Mouse (Mus musculus): ENCODE data around the gene Rack1. TPM values are rescaled to one million over a fixed set of nuclear protein-coding genes. Genes with fewer than 3 reads are reported as not detected.
A peak's percentile ranks its signal among the peaks of the same experiment; 100 is the strongest.

Gene Rack1
- polyA plus RNA-seq, 1 experiment from 2014 or later, result 434 TPM

DNA sequence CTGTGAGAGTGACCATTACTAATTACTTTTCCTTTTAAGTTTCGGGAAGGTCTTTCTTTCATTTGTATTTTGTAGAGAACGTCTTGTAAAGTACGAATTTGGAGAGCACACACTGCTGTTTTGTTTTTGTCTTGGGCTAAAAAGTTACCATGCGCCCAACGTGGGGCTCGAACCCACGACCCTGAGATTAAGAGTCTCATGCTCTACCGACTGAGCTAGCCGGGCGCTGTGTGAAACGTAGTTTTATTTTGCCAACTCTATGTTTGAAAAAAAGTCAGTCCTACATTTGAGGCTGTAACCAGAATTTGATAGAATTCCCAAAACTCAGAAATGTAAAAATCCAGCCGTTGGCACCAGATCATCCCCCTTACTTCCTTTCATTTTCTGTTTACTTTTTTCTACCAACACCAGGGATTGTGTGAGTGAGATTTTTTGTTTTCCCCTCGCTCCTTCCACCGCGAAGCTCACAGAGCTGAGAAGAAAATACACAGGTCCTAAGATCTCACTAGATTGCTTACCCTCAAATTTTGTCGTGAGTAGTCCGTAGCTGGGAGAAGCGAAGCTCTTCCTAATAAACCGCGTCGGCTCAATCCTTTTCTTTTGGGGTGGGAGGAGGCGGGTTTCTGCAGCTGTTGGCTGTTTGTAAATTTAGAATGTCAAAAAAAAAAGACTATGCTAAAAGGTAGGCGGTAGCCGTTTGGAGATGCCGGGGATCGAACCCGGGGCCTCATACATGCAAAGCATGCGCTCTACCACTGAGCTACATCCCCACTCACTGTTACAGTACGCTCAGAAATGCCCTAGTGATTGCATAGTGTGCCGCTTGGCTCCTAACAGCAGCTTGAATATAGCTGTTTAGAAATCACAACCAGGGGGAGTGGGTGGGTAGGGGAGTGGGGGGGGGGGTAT, 33.9 kb downstream of the Rack1 start:
- Histone ChIP-seq H3K9ac (replicated peaks; ENCODE audit: low read depth) (peak overlapping the region; percentile 45), H3K27me3 (replicated peaks; ENCODE audit: insufficient read depth, low read length) (no peaks in the 10 kb centered on the region), H3K4me1 (ENCODE audit: insufficient read depth, low read depth, low read length) (peaks cover 4% of the 10 kb centered on the region; the same call in 1 of the 2 replicates), H3K36me3 (ENCODE audit: insufficient read depth, low read length) (no peaks in the 10 kb centered on the region), H3K4me3 (ENCODE audit: low read depth, low read length) (peak overlapping the region; percentile 62), H3K27ac (ENCODE audit: low read length) (peak overlapping the region; percentile 86), H3K9me3 (ENCODE audit: low read length) (no peaks in the 10 kb centered on the region), H3K4me2 (replicated peaks; ENCODE audit: low read depth, low read length) (peak overlapping the region; percentile 58)
- DNase-seq (ENCODE audit: low spot score), result peak; percentile 91
- under 1% methylated on average over 30 of the region's 30 CpGs for WGBS
- TF ChIP-seq EP300 (IDR thresholded peaks at IDR 0.05) (no peak), CTCF (IDR thresholded peaks at IDR 0.05) (no peak; the same call in 1 of the 2 replicates)
- ATAC-seq, result peak; percentile 87

DNA sequence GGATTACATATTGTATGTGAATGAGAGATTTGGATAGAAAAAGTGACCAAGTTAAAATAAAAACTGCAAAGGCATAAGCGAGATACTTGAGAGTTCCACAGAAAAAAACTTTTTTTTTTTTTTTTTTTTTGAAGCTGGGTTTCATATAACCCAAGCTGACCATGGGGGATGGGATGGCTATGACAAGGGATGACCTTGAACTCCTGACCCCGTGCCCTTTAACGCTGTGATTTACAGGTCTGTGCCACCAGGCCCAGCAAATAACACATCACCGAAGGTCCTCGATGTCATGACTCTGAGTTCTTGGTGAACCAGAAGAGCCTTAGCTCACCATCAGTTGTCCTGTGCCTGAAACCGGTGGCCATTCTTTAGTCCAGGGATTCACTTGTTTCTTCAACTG, 35.8 kb downstream of the Rack1 start:
- H3K9me3 ChIP-seq (ENCODE audit: low read length), result no peaks in the 10 kb centered on the region
- peaks cover 4% of the 10 kb centered on the region; the same call in 1 of the 2 replicates for H3K4me1 ChIP-seq (ENCODE audit: insufficient read depth, low read depth, low read length)
- no peak overlapping the region for H3K27ac ChIP-seq (ENCODE audit: low read length)
- no peak overlapping the region for H3K4me3 ChIP-seq (ENCODE audit: low read depth, low read length)
- no peaks in the 10 kb centered on the region for H3K27me3 ChIP-seq (replicated peaks; ENCODE audit: insufficient read depth, low read length)
- ATAC-seq (no peak), DNase-seq (ENCODE audit: low spot score) (no peak)
- H3K36me3 ChIP-seq (ENCODE audit: insufficient read depth, low read length), result no peaks in the 10 kb centered on the region
- H3K4me2 ChIP-seq (replicated peaks; ENCODE audit: low read depth, low read length), result no peak overlapping the region
- TF ChIP-seq CTCF (IDR thresholded peaks at IDR 0.05) (no peak), EP300 (IDR thresholded peaks at IDR 0.05) (no peak)
- 72% methylated on average over 6 of the region's 6 CpGs for WGBS
- no peak overlapping the region for H3K9ac ChIP-seq (replicated peaks; ENCODE audit: low read depth)

DNA sequence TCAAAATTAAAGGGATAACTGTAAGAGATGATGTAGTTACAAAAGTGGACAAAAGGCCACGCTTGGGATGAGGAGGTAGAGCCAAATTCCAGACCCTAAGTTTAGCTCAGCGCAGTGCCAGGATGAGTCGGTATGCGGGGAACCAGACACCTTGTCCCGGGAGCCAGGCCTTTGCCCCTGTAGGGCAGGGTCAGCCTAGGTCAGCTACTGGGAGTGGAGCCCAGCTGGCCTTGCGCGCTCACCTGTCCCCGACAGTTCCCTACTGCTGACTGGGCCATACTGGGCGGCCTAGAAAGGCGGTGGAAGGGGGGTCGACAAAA, 36.8 kb downstream of the Rack1 start:
- no peak for DNase-seq (ENCODE audit: low spot score)
- ATAC-seq, result no peak
- 0 out of 2 replicates have a peak overlapping the region, but pooled peaks have one; percentile 16 for H3K27ac ChIP-seq (ENCODE audit: low read length)

DNA sequence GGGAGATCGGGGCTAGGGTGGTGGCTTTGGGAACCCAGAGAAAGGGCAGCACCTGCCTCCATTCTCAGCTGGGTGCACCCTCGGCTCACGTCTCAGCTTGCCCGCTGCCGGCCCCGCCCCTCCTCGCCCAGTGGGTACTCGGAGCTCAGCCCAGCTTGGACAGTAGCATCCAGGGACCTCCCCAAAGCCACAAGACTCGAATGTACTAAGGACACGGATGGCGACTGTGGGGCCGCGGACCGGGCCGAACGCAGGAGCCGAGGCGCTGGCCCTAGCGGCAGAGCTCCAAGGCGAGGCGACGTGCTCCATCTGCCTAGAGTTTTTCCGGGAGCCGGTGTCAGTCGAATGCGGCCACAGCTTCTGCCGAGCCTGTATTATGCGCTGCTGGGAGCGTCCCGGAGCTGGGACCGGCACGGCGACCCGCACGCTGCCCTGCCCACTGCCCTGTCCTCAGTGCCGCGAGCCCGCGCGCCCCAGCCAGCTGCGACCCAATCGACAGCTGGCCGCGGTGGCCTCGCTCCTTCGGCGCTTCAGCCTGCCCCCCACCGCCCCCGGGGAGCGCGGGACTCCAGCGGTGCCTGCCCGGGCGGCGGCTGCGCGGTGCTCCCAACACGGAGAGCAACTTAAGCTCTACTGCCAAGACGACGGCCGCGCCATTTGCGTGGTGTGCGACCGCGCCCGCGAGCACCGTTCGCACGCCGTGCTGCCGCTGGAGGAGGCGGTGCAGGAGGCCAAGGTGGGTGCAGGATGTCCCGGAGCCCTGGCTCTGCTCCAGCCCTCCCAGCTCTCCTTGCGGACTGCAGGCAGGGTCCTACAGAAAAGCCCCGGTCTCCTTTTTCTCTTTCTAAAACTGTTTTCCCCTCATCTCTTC, 37.4 kb downstream of the Rack1 start:
- WGBS, result 3% methylated on average over 51 of the region's 77 CpGs
- Histone ChIP-seq H3K4me2 (replicated peaks; ENCODE audit: low read depth, low read length) (peak overlapping the region; percentile 92), H3K9ac (replicated peaks; ENCODE audit: low read depth) (peak overlapping the region; percentile 29; the same call in 1 of the 2 replicates), H3K27me3 (replicated peaks; ENCODE audit: insufficient read depth, low read length) (no peaks in the 10 kb centered on the region), H3K4me1 (ENCODE audit: insufficient read depth, low read depth, low read length) (peaks cover 4% of the 10 kb centered on the region; the same call in 1 of the 2 replicates), H3K9me3 (ENCODE audit: low read length) (no peaks in the 10 kb centered on the region), H3K27ac (ENCODE audit: low read length) (peak overlapping the region; percentile 16; the same call in 1 of the 2 replicates), H3K4me3 (ENCODE audit: low read depth, low read length) (peak overlapping the region; percentile 85), H3K36me3 (ENCODE audit: insufficient read depth, low read length) (no peaks in the 10 kb centered on the region)
- ATAC-seq, result peak; percentile 39
- DNase-seq (ENCODE audit: low spot score), result peak; percentile 58
- no peak for TF ChIP-seq EP300 (IDR thresholded peaks at IDR 0.05)

More for the DNA sequence above, 36.8 kb downstream of the Rack1 start:
- peak overlapping the region; percentile 92 for H3K4me2 ChIP-seq (replicated peaks; ENCODE audit: low read depth, low read length)
- H3K9ac ChIP-seq (replicated peaks; ENCODE audit: low read depth), result no peak overlapping the region
- H3K36me3 ChIP-seq (ENCODE audit: insufficient read depth, low read length), result no peaks in the 10 kb centered on the region
- H3K27me3 ChIP-seq (replicated peaks; ENCODE audit: insufficient read depth, low read length), result no peaks in the 10 kb centered on the region
- H3K4me1 ChIP-seq (ENCODE audit: insufficient read depth, low read depth, low read length), result peaks cover 4% of the 10 kb centered on the region; the same call in 1 of the 2 replicates
- peak overlapping the region; percentile 85 for H3K4me3 ChIP-seq (ENCODE audit: low read depth, low read length)
- WGBS, result 14% methylated on average over 11 of the region's 11 CpGs
- H3K9me3 ChIP-seq (ENCODE audit: low read length), result no peaks in the 10 kb centered on the region
- no peak for TF ChIP-seq EP300 (IDR thresholded peaks at IDR 0.05)
- TF ChIP-seq CTCF (IDR thresholded peaks at IDR 0.05), result no peak

DNA sequence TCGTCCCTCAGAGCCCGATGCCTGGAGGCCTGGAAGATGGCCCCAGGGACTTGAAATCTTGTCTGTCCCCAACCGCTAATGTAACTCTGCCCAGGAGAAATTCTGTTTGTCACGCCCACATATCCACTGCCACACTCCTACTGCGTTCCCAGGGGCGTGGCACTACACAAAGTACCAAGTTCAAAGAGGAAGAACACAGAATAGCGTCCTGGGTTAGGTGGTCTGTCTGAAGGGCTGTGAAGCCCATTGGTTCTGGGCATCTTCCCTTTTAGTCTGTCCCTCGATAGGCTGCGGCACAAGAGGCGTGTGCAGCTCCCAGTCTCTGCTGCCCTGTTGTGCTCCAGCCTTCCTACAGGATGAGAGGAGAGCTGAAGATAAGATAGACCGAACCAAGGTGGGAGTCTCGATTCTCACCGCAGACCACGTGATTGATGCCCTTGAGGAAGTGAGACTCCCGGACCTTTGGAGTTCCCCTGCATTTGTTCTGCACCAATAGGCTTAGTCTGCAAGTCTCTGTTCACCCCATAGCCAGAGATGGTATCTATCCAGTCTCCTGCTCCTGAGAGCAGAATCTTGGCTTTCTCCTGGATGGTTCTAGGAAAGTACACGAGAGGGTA, 38.2 kb downstream of the Rack1 start:
- WGBS, result under 1% methylated on average over 16 of the region's 16 CpGs
- DNase-seq (ENCODE audit: low spot score), result peak; percentile 53
- Histone ChIP-seq H3K9ac (replicated peaks; ENCODE audit: low read depth) (peak overlapping the region; percentile 29; the same call in 1 of the 2 replicates), H3K9me3 (ENCODE audit: low read length) (no peaks in the 10 kb centered on the region), H3K4me1 (ENCODE audit: insufficient read depth, low read depth, low read length) (peaks cover 4% of the 10 kb centered on the region; the same call in 1 of the 2 replicates), H3K4me3 (ENCODE audit: low read depth, low read length) (peak overlapping the region; percentile 85), H3K4me2 (replicated peaks; ENCODE audit: low read depth, low read length) (peak overlapping the region; percentile 92), H3K36me3 (ENCODE audit: insufficient read depth, low read length) (no peaks in the 10 kb centered on the region), H3K27ac (ENCODE audit: low read length) (no peak overlapping the region), H3K27me3 (replicated peaks; ENCODE audit: insufficient read depth, low read length) (no peaks in the 10 kb centered on the region)
- peak; percentile 18; the same call in 1 of the 2 replicates for ATAC-seq
- TF ChIP-seq EP300 (IDR thresholded peaks at IDR 0.05) (no peak), CTCF (IDR thresholded peaks at IDR 0.05) (no peak)

All from lung, postnatal 0 days (tissue).